Mouse (Mus musculus): ENCODE measurements around the gene Plek. TPM values are rescaled to one million over a fixed set of nuclear protein-coding genes. Genes with fewer than 3 reads are reported as not detected.
A peak's percentile ranks its signal among the peaks of the same experiment; 100 is the strongest.

Plek gene
- polyA plus RNA-seq, 1 experiment from 2014 or later: 2.0 TPM

DNA sequence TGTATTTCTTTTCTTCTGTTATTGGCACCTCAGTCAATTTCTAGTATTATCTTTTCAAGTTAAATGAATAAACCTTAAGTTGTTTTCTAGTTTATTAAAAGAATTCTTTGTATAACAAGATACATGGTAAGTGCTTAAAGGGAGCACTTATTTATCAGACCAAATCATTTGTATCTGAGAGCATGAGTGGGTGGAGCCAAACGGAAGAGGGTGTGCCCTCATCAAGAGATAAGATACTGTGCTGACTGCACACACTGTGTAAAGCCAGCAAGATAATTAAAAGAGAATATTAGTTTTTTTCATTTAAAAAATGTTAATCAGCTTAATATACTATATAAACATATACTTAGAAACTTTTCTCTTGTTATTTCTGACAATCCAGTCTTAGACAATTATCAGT, 93.7 kb downstream of the Plek start:
- Histone ChIP-seq H3K27me3 (ENCODE audit: control insufficient read depth, insufficient read depth, low read length) (no peaks in the 10 kb centered on the region), H3K4me1 (ENCODE audit: control insufficient read depth, insufficient read depth, low read length) (no peaks in the 10 kb centered on the region), H3K4me2 (replicated peaks; ENCODE audit: low read depth, low read length) (no peak overlapping the region), H3K9ac (ENCODE audit: low read depth, low read length) (no peak overlapping the region), H3K36me3 (ENCODE audit: control insufficient read depth, insufficient read depth, low read length) (no peaks in the 10 kb centered on the region; the same call in 1 of the 2 replicates), H3K9me3 (ENCODE audit: control insufficient read depth, low read length) (no peaks in the 10 kb centered on the region), H3K4me3 (ENCODE audit: low read length) (no peak overlapping the region), H3K27ac (ENCODE audit: low read depth, low read length) (no peak overlapping the region)
- ATAC-seq (ENCODE audit: low FRiP score, low TSS enrichment): no peak
- 83% methylated on average over 1 of the region's 1 CpGs for WGBS

DNA sequence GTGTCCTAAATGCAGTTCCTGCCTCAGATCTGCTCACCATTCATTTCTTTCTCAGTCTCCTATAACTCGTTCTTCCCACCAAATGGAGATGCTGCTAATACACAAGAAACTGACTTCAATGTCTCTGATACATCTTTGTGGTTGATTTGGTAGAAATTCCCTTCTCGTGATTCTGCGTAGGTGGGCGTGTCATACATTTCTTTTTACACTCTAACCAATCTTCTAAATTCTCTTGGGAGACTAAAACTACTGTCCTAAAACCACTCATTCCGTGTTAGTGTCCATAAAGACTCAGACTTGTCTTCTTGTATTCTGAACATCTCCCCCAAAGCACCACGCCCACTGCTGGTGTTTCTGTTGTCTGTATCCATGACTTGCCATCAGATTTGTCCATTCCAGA, 95.2 kb downstream of the Plek start:
- Histone ChIP-seq H3K9me3 (ENCODE audit: control insufficient read depth, low read length) (no peaks in the 10 kb centered on the region), H3K27me3 (ENCODE audit: control insufficient read depth, insufficient read depth, low read length) (no peaks in the 10 kb centered on the region), H3K4me1 (ENCODE audit: control insufficient read depth, insufficient read depth, low read length) (peaks cover 2% of the 10 kb centered on the region; the same call in 1 of the 2 replicates), H3K27ac (ENCODE audit: low read depth, low read length) (no peak overlapping the region), H3K9ac (ENCODE audit: low read depth, low read length) (no peak overlapping the region), H3K4me2 (replicated peaks; ENCODE audit: low read depth, low read length) (no peak overlapping the region), H3K36me3 (ENCODE audit: control insufficient read depth, insufficient read depth, low read length) (no peaks in the 10 kb centered on the region; the same call in 1 of the 2 replicates), H3K4me3 (ENCODE audit: low read length) (no peak overlapping the region)
- no peak for ATAC-seq (ENCODE audit: low FRiP score, low TSS enrichment)
- 89% methylated on average over 6 of the region's 6 CpGs for WGBS

DNA sequence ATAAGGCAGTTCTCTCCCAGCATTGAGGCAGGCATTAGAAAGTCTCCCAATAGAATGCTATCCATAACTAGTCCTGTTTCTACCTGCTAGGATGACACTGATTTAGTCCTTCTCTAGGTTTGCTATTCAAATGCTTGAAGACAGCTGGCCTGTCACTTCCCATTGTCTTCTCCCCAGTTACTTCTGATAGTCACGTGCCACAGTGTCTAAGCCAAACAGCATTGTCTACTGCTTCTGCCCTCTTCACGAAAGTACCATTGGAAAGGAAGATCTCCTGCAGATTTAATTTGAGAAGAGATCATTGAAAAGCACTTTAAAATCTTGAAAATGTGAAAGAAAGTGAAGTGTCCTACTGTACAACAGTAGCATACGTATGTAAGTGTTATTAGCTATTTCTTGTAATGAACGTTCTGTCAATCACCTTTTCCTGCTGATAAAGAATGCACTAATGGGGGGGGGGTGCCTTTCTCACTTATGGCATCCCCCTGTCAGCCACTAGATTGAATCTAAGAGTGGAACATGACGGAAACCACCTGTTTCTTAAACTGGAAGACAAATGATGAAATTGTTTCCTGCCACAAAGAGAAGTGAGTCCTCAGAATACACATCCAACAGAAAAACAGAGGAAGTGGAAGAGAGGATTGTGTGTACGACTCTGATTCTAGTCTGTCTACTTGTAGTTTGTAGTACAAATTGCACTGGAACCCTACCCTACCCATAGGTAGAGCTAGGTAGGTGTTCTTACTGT, 95.9 kb downstream of the Plek start:
- Histone ChIP-seq H3K36me3 (ENCODE audit: control insufficient read depth, insufficient read depth, low read length) (no peaks in the 10 kb centered on the region; the same call in 1 of the 2 replicates), H3K9ac (ENCODE audit: low read depth, low read length) (no peak overlapping the region), H3K9me3 (ENCODE audit: control insufficient read depth, low read length) (no peaks in the 10 kb centered on the region), H3K27ac (ENCODE audit: low read depth, low read length) (no peak overlapping the region), H3K4me3 (ENCODE audit: low read length) (no peak overlapping the region), H3K4me2 (replicated peaks; ENCODE audit: low read depth, low read length) (no peak overlapping the region), H3K4me1 (ENCODE audit: control insufficient read depth, insufficient read depth, low read length) (peaks cover 6% of the 10 kb centered on the region), H3K27me3 (ENCODE audit: control insufficient read depth, insufficient read depth, low read length) (no peaks in the 10 kb centered on the region)
- 91% methylated on average over 6 of the region's 6 CpGs for WGBS
- ATAC-seq (ENCODE audit: low FRiP score, low TSS enrichment): no peak

DNA sequence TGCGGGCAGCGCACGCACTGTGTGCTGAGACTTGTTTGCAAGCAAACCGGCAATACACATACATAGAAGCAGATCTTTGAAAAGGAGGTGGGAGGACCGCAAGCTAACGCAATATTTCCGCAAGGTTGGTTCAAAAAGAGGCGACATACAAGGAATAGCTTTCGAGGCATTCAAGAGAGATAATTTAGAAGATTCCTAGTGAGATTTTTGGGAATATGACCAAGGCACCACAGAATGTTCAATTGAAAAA, 100.5 kb downstream of the Plek start:
- H3K9ac ChIP-seq (ENCODE audit: low read depth, low read length): peak overlapping the region; percentile 77
- H3K4me1 ChIP-seq (ENCODE audit: control insufficient read depth, insufficient read depth, low read length): peaks cover 6% of the 10 kb centered on the region
- peak overlapping the region; percentile 51; the same call in 1 of the 2 replicates for H3K27ac ChIP-seq (ENCODE audit: low read depth, low read length)
- H3K36me3 ChIP-seq (ENCODE audit: control insufficient read depth, insufficient read depth, low read length): no peaks in the 10 kb centered on the region; the same call in 1 of the 2 replicates
- WGBS: 5% methylated on average over 9 of the region's 9 CpGs
- no peak for ATAC-seq (ENCODE audit: low FRiP score, low TSS enrichment)
- H3K27me3 ChIP-seq (ENCODE audit: control insufficient read depth, insufficient read depth, low read length): no peaks in the 10 kb centered on the region
- H3K9me3 ChIP-seq (ENCODE audit: control insufficient read depth, low read length): no peaks in the 10 kb centered on the region
- H3K4me2 ChIP-seq (replicated peaks; ENCODE audit: low read depth, low read length): peak overlapping the region; percentile 81
- H3K4me3 ChIP-seq (ENCODE audit: low read length): peak overlapping the region; percentile 74

DNA sequence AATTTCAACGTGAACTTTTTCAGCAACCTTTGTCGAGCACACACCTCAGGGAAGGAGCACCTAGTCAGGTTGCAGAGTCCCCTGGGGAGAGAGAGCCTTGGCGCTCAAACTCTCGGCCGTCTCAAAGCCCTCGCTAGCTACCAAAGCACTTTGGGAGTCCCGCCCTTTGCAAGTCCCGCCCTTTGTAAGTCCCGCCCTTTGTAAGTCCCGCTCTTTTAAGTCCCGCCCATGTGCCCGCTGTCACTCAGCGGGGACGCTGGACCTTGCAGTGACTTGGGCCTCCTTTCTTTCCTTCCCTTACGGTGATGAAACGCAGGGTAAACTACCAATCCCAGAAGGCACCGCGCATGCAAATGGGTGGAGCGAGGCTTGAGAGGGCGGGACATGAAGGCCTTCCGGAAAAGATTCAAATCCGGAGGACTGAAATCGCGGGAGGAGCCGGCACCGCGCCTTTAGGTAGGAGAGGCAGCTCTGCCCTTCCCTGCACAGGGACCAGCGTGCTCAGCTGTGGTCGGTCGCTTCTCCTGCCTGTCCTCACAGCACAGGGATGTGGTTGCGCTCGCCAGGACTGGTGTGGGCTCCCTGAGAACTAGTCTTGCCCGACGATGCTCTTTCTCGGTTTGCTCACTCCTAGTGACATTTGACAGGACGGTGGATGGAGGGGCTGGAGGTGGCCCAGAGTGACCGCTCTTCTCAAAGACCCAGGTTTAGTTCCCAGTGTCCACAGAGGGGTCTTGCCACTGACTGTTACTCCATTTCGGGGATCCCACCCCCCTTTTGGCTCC, 101.0 kb downstream of the Plek start, which contains the start of gene Fbxo48:
Fbxo48 (plus strand) TSS at position 400 of the 785 bp plus-strand sequence.
- Histone ChIP-seq H3K4me3 (ENCODE audit: low read length) (peak within 1 kb of the TSS; percentile 74), H3K4me1 (ENCODE audit: control insufficient read depth, insufficient read depth, low read length) (peaks cover 6% of the 10 kb centered on the region), H3K36me3 (ENCODE audit: control insufficient read depth, insufficient read depth, low read length) (no peaks in the 10 kb centered on the region), H3K4me2 (replicated peaks; ENCODE audit: low read depth, low read length) (peak within 1 kb of the TSS; percentile 81), H3K9me3 (ENCODE audit: control insufficient read depth, low read length) (no peaks in the 10 kb centered on the region), H3K27me3 (ENCODE audit: control insufficient read depth, insufficient read depth, low read length) (no peaks in the 10 kb centered on the region), H3K27ac (ENCODE audit: low read depth, low read length) (peak within 1 kb of the TSS; percentile 51), H3K9ac (ENCODE audit: low read depth, low read length) (peak within 1 kb of the TSS; percentile 77)
- ATAC-seq (ENCODE audit: low FRiP score, low TSS enrichment): peak; percentile 100
- under 1% methylated on average over 38 of the region's 38 CpGs for WGBS

DNA sequence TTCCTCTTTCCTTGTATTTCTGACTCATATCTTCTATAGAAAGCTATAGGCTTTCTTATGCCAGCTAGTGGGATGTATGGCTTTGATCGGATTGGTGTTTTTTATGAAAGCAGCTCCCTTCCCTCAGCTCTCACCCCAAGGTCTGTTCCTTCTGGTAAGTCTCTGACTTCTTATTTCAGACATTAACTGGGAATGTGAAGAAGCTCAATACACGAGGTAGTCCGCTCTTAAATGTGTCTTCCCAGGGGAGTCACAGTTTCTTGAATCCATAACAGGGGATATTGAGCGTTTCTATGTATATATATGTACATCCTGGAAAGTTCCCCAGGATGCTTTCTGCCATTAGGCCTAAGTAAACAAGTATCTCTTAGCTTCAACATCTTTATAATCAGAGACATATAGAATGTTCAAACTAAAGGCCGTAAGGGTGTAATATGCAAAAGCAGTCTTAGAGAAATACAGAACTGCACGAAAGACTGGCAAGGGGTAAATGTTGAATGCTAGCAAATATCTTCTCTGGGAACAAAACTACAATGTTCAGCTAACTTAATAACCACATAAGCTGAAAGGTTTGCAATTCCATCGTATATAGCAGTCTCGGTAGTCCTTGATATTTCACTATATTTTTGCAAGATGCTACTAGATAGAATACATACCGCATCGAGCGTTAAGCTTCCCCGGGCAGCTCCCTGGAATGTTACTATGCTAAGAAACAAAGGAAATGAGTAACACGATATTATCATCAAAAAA, 101.8 kb downstream of the Plek start:
- 42% methylated on average over 13 of the region's 13 CpGs for WGBS
- peak overlapping the region; percentile 74 for H3K4me3 ChIP-seq (ENCODE audit: low read length)
- peaks cover 6% of the 10 kb centered on the region for H3K4me1 ChIP-seq (ENCODE audit: control insufficient read depth, insufficient read depth, low read length)
- H3K27me3 ChIP-seq (ENCODE audit: control insufficient read depth, insufficient read depth, low read length): no peaks in the 10 kb centered on the region
- peak overlapping the region; percentile 81 for H3K4me2 ChIP-seq (replicated peaks; ENCODE audit: low read depth, low read length)
- peak overlapping the region; percentile 43; the same call in 1 of the 2 replicates for H3K27ac ChIP-seq (ENCODE audit: low read depth, low read length)
- no peak for ATAC-seq (ENCODE audit: low FRiP score, low TSS enrichment)
- H3K36me3 ChIP-seq (ENCODE audit: control insufficient read depth, insufficient read depth, low read length): no peaks in the 10 kb centered on the region
- no peaks in the 10 kb centered on the region for H3K9me3 ChIP-seq (ENCODE audit: control insufficient read depth, low read length)
- H3K9ac ChIP-seq (ENCODE audit: low read depth, low read length): peak overlapping the region; percentile 58

DNA sequence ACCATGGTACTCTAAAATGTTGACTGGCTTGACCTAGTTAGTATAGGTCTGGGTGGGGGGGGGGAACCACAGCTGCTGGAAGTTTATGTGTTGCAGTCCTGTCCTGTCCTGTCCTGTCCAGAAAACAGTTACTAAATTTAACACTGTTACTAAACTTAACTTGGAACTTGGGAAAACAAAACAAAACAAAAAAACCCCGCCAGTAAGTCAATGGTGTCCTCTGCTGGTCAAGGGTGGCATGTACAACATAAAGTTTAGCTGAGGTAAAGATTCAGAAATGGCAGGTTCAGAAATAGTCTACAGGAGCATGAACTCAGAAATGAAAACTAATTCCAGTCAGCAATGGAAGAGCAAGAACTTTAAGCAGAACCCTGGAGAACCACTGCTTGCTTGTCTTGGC, 103.4 kb downstream of the Plek start:
- WGBS: 26% methylated on average over 1 of the region's 1 CpGs
- H3K27me3 ChIP-seq (ENCODE audit: control insufficient read depth, insufficient read depth, low read length): no peaks in the 10 kb centered on the region
- peaks cover 6% of the 10 kb centered on the region for H3K4me1 ChIP-seq (ENCODE audit: control insufficient read depth, insufficient read depth, low read length)
- no peak overlapping the region for H3K4me2 ChIP-seq (replicated peaks; ENCODE audit: low read depth, low read length)
- H3K9ac ChIP-seq (ENCODE audit: low read depth, low read length): no peak overlapping the region
- no peak overlapping the region for H3K4me3 ChIP-seq (ENCODE audit: low read length)
- H3K36me3 ChIP-seq (ENCODE audit: control insufficient read depth, insufficient read depth, low read length): no peaks in the 10 kb centered on the region
- H3K9me3 ChIP-seq (ENCODE audit: control insufficient read depth, low read length): no peaks in the 10 kb centered on the region
- no peak overlapping the region for H3K27ac ChIP-seq (ENCODE audit: low read depth, low read length)
- no peak for ATAC-seq (ENCODE audit: low FRiP score, low TSS enrichment)

DNA sequence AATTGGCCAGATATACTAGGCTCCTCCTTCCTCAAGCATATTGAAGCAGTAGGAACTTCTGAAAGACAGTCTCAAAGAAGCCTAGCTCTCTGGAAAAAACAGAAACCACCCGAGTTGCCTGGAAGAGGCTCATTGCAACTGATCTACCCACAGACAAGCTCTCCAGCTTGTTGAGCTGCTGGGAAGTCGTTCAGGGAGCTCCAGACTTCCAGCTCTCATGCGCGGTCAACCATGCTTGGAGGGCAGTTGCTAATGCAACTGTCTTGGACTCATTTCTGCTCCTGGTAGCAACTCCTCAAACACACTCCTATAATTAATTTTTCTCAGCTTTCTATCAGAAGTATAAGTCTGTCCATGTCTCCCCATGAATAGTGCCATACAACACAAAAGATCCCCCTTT, 109.2 kb downstream of the Plek start:
- H3K4me2 ChIP-seq (replicated peaks; ENCODE audit: low read depth, low read length): no peak overlapping the region
- no peaks in the 10 kb centered on the region for H3K4me1 ChIP-seq (ENCODE audit: control insufficient read depth, insufficient read depth, low read length)
- no peaks in the 10 kb centered on the region for H3K36me3 ChIP-seq (ENCODE audit: control insufficient read depth, insufficient read depth, low read length)
- H3K9ac ChIP-seq (ENCODE audit: low read depth, low read length): no peak overlapping the region
- 87% methylated on average over 4 of the region's 4 CpGs for WGBS
- no peaks in the 10 kb centered on the region for H3K9me3 ChIP-seq (ENCODE audit: control insufficient read depth, low read length)
- no peak overlapping the region for H3K27ac ChIP-seq (ENCODE audit: low read depth, low read length)
- H3K27me3 ChIP-seq (ENCODE audit: control insufficient read depth, insufficient read depth, low read length): no peaks in the 10 kb centered on the region
- no peak for ATAC-seq (ENCODE audit: low FRiP score, low TSS enrichment)
- H3K4me3 ChIP-seq (ENCODE audit: low read length): no peak overlapping the region
